In the genomic region with DNA sequence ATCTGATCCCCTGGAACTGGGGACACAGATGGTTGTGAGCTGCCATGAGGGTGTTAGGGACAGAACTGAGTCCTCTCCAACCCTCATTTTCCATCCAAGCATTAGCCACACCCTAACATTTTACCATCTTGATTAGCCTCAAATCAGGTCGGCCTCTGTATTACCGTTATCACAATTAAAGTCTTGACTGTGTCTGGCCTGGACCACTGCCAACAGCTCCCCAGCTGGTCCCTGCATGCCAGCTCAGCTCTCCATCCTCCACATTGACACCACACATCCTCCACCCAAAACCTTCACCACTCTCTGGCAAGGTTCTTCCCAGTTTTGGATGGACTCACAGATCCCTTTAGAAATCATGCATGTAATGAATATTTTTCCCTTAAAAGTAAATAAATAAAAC, we compare ENCODE assay signal across 18 mouse cellular contexts.
"Had no signal": no experiment of that assay in that cellular context is flagged by ENCODE, and none has a peak within 500 bp of the region (broad histone marks: within the 10 kb centered on the region; RNA-seq: fewer than 3 reads in every experiment).

No protein-coding gene starts in this region.

- H3K4me2 ChIP-seq: limb, embryonic 13.5 days; liver, embryonic 12.5 days; lung, embryonic 14.5 days; midbrain, embryonic 12.5 days; neural tube, embryonic 13.5 days; stomach, embryonic 15.5 days had no signal

- H3K9me3 ChIP-seq: limb, embryonic 13.5 days; liver, embryonic 12.5 days; midbrain, embryonic 12.5 days; neural tube, embryonic 13.5 days; stomach, embryonic 15.5 days had no signal

- ATAC-seq: intestine, embryonic 16.5 days; liver, embryonic 12.5 days; midbrain, embryonic 16.5 days had no signal

- H3K36me3 ChIP-seq: limb, embryonic 13.5 days; liver, embryonic 12.5 days; midbrain, embryonic 12.5 days; neural tube, embryonic 13.5 days; stomach, embryonic 15.5 days had no signal

- DNase-seq: kidney, adult 2 months; kidney, postnatal 25 days; layer of hippocampus, postnatal 36 days; lung, embryonic 14.5 days; lung, postnatal 10 days; lung, postnatal 4 days; right cerebral cortex, postnatal 4 days; spleen, adult 18-20 months; thymus, adult 2 months; thymus, postnatal 25 days had no signal

- H3K27me3 ChIP-seq: liver, embryonic 12.5 days; midbrain, embryonic 12.5 days; neural tube, embryonic 13.5 days; stomach, embryonic 15.5 days had no signal

- H3K9ac ChIP-seq: limb, embryonic 13.5 days; liver, embryonic 12.5 days; lung, embryonic 14.5 days; midbrain, embryonic 12.5 days; neural tube, embryonic 13.5 days; stomach, embryonic 15.5 days had no signal

- H3K4me1 ChIP-seq: limb, embryonic 13.5 days; midbrain, embryonic 12.5 days; neural tube, embryonic 13.5 days; stomach, embryonic 15.5 days had no signal

- H3K27ac ChIP-seq: limb, embryonic 13.5 days; liver, embryonic 12.5 days; midbrain, embryonic 12.5 days; neural tube, embryonic 13.5 days; stomach, embryonic 15.5 days had no signal

- H3K4me3 ChIP-seq: limb, embryonic 13.5 days; liver, embryonic 12.5 days; megakaryocyte, embryonic 14.5 days; midbrain, embryonic 12.5 days; neural tube, embryonic 13.5 days; stomach, embryonic 15.5 days had no signal
